Mouse (Mus musculus) liver, adult 2 months (tissue): ENCODE data around the gene Thyn1. TPM values are rescaled to one million over a fixed set of nuclear protein-coding genes. Genes with fewer than 3 reads are reported as not detected.

Experiments
- DNase-seq: peaks from one replicate; pipeline ENCODE4 v3.0.0-alpha.2; 2011; ENCODE audit warnings: low read depth, low spot score; ENCODE audit errors: extremely low read depth
- H3K27ac ChIP-seq: fragments of 200-500 bp; replicated peaks from 2 replicates; pipeline ENCODE4 v1.5.1; 2012; ENCODE audit warnings: low read depth, mild to moderate bottlenecking, control low read depth, inconsistent platforms, low read length; ENCODE audit not compliant: insufficient read depth
- H3K27me3 ChIP-seq: fragments of 200-500 bp; 2 replicates; pipeline ENCODE4 v1.6.1; 2012; ENCODE audit warnings: mild to moderate bottlenecking, moderate library complexity, low read length, inconsistent platforms; ENCODE audit not compliant: control insufficient read depth, insufficient read depth
- H3K36me3 ChIP-seq: fragments of 200-500 bp; 2 replicates; pipeline ENCODE4 v1.6.1; 2012; ENCODE audit warnings: low read length, inconsistent platforms; ENCODE audit not compliant: control insufficient read depth, insufficient read depth
- H3K4me1 ChIP-seq: fragments of 200-500 bp; 2 replicates; pipeline ENCODE4 v1.6.1; 2011; ENCODE audit warnings: low read length; ENCODE audit not compliant: control insufficient read depth, insufficient read depth
- H3K4me3 ChIP-seq: fragments of 200-500 bp; 2 replicates; pipeline ENCODE4 v1.5.1; 2011; ENCODE audit warnings: low read depth, mild to moderate bottlenecking, control low read depth, low read length, moderate library complexity; ENCODE audit not compliant: insufficient read depth
- H3K79me2 ChIP-seq: fragments of 200-500 bp; 2 replicates; pipeline ENCODE4 v1.6.1; 2012; ENCODE audit warnings: inconsistent platforms, mild to moderate bottlenecking, low read length, moderate library complexity; ENCODE audit not compliant: control insufficient read depth, insufficient read depth
- H3K9ac ChIP-seq: fragments of 200-500 bp; 2 replicates; pipeline ENCODE4 v1.6.1; 2012; ENCODE audit warnings: low read depth, mild to moderate bottlenecking, control low read depth, inconsistent platforms, low read length
- CTCF ChIP-seq: fragments of 200-500 bp; IDR thresholded peaks from 2 replicates; pipeline ENCODE4 v1.5.1; 2011; ENCODE audit warnings: low read depth, low read length, control low read depth
- POLR2A ChIP-seq: fragments of 200-500 bp; IDR thresholded peaks from 2 replicates; pipeline ENCODE4 v1.6.1; 2011; ENCODE audit warnings: low read length, control low read depth; ENCODE audit not compliant: insufficient read depth; ENCODE audit errors: extremely low read depth
- WGBS: fragments of 180-500 bp; shearing (Covaris S2); methylation state at CpG from one replicate; pipeline ENCODE4 v1.1.7; 2018; 5-methylcytosine and 5-hydroxymethylcytosine counted together
- polyA plus RNA-seq: library from polyadenylated mRNA; depleted of rRNA; stranded (reverse); fragments of >200 nt; gene quantifications from 2 replicates; pipeline ENCODE4 v1.2.3, GENCODE M21; 2012
- total RNA-seq: library from RNA; depleted of rRNA; stranded (reverse); fragments of >200 nt; gene quantifications from 2 replicates; pipeline ENCODE4 v1.2.3, GENCODE M21; 2014

The Thyn1 gene
- total and polyA plus RNA-seq, 2 experiments, result 6.8 to 24.3 TPM

DNA sequence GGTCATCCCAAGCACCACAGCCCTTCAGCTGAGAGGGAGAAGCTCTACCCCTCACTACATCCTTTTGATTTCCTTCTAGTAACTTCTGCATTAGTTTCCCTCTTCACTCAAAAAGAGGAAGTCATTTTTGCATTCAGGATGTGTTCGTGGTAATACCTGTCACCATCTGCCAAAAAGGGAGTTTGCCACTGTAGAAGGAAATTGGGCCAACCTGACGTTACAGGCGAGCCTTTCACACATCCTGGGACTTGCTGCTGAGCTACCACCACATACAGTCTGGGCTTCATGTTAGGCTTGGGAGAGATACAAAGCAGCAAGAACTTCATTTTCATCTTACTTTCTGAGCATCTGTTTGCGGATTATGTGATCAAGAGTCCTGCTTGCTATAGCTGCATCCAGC, 24.2 kb downstream of the Thyn1 start:
- WGBS, result 71% methylated on average over 4 of the region's 4 CpGs
- Histone ChIP-seq H3K27ac (no peak overlapping the region), H3K4me3 (no peak overlapping the region), H3K79me2 (peaks cover 23% of the 10 kb centered on the region; the same call in 1 of the 2 replicates), H3K27me3 (no peaks in the 10 kb centered on the region), H3K9ac (no peak overlapping the region), H3K36me3 (peaks cover 5% of the 10 kb centered on the region), H3K4me1 (peaks cover 6% of the 10 kb centered on the region)
- TF ChIP-seq POLR2A, result no peak
- no peak for TF ChIP-seq CTCF
- DNase-seq, result peak; percentile 6

DNA sequence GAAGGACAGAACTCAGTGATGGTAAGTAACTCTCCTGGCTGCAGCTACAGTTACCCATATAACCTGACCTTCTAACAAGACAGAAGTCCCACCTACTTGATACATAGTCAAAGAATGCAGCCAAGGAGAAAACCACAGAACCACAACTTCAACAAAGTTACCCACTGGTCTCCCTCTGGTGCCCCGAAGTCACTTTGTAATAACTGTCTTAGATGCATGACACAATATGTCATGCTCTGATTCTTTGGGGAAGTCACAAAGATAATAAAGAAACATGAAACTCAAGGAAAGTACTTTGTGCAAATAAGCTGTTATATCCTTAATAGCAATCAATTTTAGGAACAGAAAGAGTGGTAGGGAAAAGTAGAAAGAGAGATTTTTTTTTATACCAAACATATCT, 27.2 kb downstream of the Thyn1 start:
- no peak overlapping the region for H3K27ac ChIP-seq
- peaks cover 31% of the 10 kb centered on the region; the same call in 1 of the 2 replicates for H3K79me2 ChIP-seq
- H3K4me1 ChIP-seq, result peaks cover 9% of the 10 kb centered on the region
- TF ChIP-seq POLR2A (no peak), CTCF (no peak)
- no peak overlapping the region for H3K9ac ChIP-seq
- H3K27me3 ChIP-seq, result no peaks in the 10 kb centered on the region
- WGBS, result 65% methylated on average over 1 of the region's 1 CpGs
- H3K36me3 ChIP-seq, result no peaks in the 10 kb centered on the region; the same call in 1 of the 2 replicates
- H3K4me3 ChIP-seq, result no peak overlapping the region
- no peak for DNase-seq

DNA sequence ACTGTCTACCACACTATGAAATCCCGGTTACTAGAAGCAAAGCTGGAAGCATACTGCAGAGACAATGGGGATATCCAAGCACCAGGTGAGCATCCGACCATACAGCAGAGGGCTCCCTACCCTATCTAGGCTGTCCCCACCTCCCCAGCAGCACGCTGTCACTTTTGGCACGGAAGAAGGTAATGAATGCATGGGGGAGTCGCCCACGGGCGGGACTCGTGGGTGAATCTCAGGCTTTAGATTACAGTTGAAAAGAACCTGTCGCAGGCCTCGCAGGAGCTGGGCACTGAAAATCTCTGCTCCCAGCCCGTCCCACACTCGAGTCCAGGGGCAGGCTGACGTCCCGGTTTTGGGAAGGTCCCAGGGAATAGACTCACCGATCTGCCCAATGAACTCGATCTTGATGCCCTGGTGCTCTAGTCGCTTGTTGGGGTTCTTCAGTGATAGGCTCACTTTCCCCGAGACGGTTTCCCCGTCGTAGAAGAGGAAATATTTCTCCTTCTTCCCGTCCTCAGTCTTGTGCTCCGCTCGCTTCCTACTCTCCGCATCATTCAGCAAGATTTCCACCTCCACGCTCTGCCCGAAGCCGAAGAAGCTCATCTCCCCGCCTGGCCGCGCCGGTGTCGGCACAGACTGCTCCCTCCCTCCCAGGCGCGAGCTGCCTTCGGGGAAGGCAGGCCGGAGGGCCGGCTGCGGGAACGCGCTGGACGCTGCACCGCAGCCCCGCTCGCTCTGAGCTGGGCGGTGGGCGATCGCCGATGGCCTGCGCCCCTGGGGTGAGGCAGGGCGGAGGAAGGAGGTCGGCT, 29.7 kb downstream of the Thyn1 start:
- peak; percentile 39; the same call in 1 of the 2 replicates for TF ChIP-seq CTCF
- no peak for TF ChIP-seq POLR2A
- DNase-seq, result peak; percentile 36
- Histone ChIP-seq H3K9ac (peak overlapping the region; percentile 88), H3K27me3 (no peaks in the 10 kb centered on the region), H3K4me3 (peak overlapping the region; percentile 78), H3K27ac (peak overlapping the region; percentile 62), H3K4me1 (peaks cover 9% of the 10 kb centered on the region), H3K79me2 (peaks cover 19% of the 10 kb centered on the region; the same call in 1 of the 2 replicates), H3K36me3 (no peaks in the 10 kb centered on the region; the same call in 1 of the 2 replicates)
- WGBS, result under 1% methylated on average over 52 of the region's 52 CpGs

DNA sequence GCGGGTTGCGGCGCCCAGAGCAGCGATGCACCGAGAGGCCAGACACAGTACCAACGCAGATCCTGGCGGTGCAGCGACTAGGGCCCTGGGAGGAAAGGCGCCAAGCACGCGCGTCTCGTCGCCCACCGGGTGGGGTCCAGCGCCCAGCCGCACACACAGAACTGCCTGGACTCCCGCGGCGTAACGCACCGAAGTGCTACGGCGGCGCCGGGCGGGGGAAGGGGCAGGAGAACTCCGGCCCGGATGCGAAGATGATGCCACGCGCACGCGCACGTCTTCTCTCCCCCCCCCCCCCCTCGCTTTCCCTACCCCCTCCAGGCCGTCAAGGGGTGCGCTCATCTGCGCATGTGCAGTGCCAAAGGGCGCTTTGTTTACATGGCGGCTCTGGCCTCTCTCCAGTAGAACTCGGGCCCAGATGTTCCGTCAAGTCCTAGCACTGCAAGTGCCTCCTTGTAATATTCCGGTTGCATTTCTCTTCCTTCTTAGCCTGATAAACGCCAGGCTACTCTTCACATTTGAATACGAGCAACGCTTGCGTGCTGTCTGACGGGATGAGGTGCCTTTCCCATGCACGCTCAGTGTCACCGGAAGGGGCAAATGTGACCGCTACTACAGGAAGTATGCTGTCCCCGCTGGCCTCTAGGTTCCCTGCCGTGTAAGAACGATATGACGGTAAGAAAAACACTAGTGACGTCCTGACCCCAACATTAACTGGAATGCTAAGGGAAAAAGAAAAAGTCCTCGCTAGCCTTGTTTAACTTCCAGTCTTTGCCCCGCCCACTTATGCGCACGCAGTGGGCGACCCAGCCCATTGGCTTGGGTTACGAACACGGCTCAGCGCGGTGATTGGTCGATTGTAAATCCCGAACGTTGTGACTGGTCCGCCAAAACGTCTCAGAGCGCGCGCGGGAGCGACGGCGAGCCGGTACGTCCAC, 30.6 kb downstream of the Thyn1 start, which contains the start of the genes Vps26b and Ncapd3:
Gene Vps26b (minus strand): TSS at position 238 of the 935 bp plus-strand sequence.
Gene Ncapd3 (plus strand): TSS at position 348 of the 935 bp plus-strand sequence.
- H3K9ac ChIP-seq, result peak within 1 kb of the TSS; percentile 88
- peak; percentile 87 for DNase-seq
- H3K79me2 ChIP-seq, result peaks cover 12% of the 10 kb centered on the region; the same call in 1 of the 2 replicates
- H3K27ac ChIP-seq, result peak within 1 kb of the TSS; percentile 82
- H3K27me3 ChIP-seq, result no peaks in the 10 kb centered on the region
- peaks cover 9% of the 10 kb centered on the region for H3K4me1 ChIP-seq
- TF ChIP-seq POLR2A (peak; percentile 73), CTCF (peak; percentile 29; the same call in 1 of the 2 replicates)
- peak within 1 kb of the TSS; percentile 78 for H3K4me3 ChIP-seq
- H3K36me3 ChIP-seq, result no peaks in the 10 kb centered on the region
- under 1% methylated on average over 80 of the region's 80 CpGs for WGBS

DNA sequence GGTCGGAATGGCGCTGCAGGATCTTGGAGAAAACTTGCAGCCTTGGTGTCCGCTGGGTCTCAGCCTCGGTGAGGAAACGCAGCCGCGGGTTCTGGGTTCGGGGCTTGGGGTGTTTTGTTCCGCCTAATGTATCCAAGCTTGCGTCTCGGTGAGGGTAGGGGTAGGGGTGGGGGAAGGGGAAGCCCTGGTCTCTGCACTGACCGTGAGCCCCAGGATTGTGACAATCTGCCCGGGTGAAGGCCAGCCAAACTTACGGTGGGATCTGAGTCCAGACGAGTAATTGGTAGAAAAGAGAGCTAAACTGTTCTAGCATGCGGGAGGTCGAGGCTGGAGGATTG, 31.2 kb downstream of the Thyn1 start:
- Histone ChIP-seq H3K27ac (no peak overlapping the region), H3K4me3 (peak overlapping the region; percentile 78), H3K4me1 (peaks cover 9% of the 10 kb centered on the region), H3K79me2 (peaks cover 12% of the 10 kb centered on the region; the same call in 1 of the 2 replicates), H3K36me3 (no peaks in the 10 kb centered on the region), H3K27me3 (no peaks in the 10 kb centered on the region), H3K9ac (peak overlapping the region; percentile 57)
- TF ChIP-seq CTCF, result no peak
- TF ChIP-seq POLR2A, result no peak
- no peak for DNase-seq
- under 1% methylated on average over 17 of the region's 17 CpGs for WGBS
